Comparison of ENCODE assay signal across 8 mouse cellular contexts in genomic region chr11:95586751-95587422, GRCm38 (mm10). TPM values are rescaled to one million over a fixed set of nuclear protein-coding genes. Genes with fewer than 3 reads are reported as not detected.
DNase-seq lines count a peak whose midpoint lies in the region; ATAC-seq lines count a peak whose summit lies in the region.

No protein-coding gene starts in this region.

- H3K9ac ChIP-seq in heart, embryonic 11.5 days (ENCODE audit: low read depth, low read length), result 0 out of 2 replicates have a peak overlapping the region, but pooled peaks have one; percentile 46
- H3K9ac ChIP-seq in hindbrain, embryonic 12.5 days, result peak overlapping the region; percentile 50
- H3K9ac ChIP-seq in midbrain, embryonic 13.5 days (replicated peaks), result peak overlapping the region; percentile 65

- WGBS in heart, embryonic 11.5 days (ENCODE audit: insufficient replicate concordance), result 2% methylated on average over 27 of the region's 27 CpGs
- WGBS in hindbrain, embryonic 12.5 days, result 2% methylated on average over 27 of the region's 27 CpGs
- WGBS in midbrain, embryonic 13.5 days, result 0% methylated on average over 27 of the region's 27 CpGs

- H3K4me3 ChIP-seq in heart, embryonic 11.5 days (ENCODE audit: low read depth, low read length), result peak overlapping the region; percentile 45
- H3K4me3 ChIP-seq in hindbrain, embryonic 12.5 days, result peak overlapping the region; percentile 46
- H3K4me3 ChIP-seq in midbrain, embryonic 13.5 days (replicated peaks), result peak overlapping the region; percentile 51

- H3K36me3 ChIP-seq in heart, embryonic 11.5 days (ENCODE audit: control insufficient read depth, insufficient read depth, low read length), result no peaks in the 10 kb centered on the region
- H3K36me3 ChIP-seq in hindbrain, embryonic 12.5 days, result no peaks in the 10 kb centered on the region
- no peaks in the 10 kb centered on the region for H3K36me3 ChIP-seq in midbrain, embryonic 13.5 days

- H3K27ac ChIP-seq in heart, embryonic 11.5 days (ENCODE audit: low read depth, low read length), result no peak overlapping the region
- peak overlapping the region; percentile 73 for H3K27ac ChIP-seq in hindbrain, embryonic 12.5 days
- H3K27ac ChIP-seq in midbrain, embryonic 13.5 days, result peak overlapping the region; percentile 44

- no peak for ATAC-seq in heart, embryonic 11.5 days (replicated peaks; ENCODE audit: insufficient number of reproducible peaks, low FRiP score, low TSS enrichment)
- ATAC-seq in hindbrain, embryonic 12.5 days (ENCODE audit: low FRiP score), result peak; percentile 34
- peak; percentile 32 for ATAC-seq in midbrain, embryonic 13.5 days

- peak overlapping the region; percentile 75 for H3K4me2 ChIP-seq in heart, embryonic 11.5 days
- peak overlapping the region; percentile 59 for H3K4me2 ChIP-seq in hindbrain, embryonic 12.5 days (replicated peaks)
- peak overlapping the region; percentile 73 for H3K4me2 ChIP-seq in midbrain, embryonic 13.5 days (replicated peaks)

- H3K27me3 ChIP-seq in heart, embryonic 11.5 days (ENCODE audit: control insufficient read depth, insufficient read depth, low read length), result peaks cover 82% of the 10 kb centered on the region
- peaks cover 64% of the 10 kb centered on the region for H3K27me3 ChIP-seq in hindbrain, embryonic 12.5 days
- peaks cover 80% of the 10 kb centered on the region for H3K27me3 ChIP-seq in midbrain, embryonic 13.5 days

- DNase-seq in heart, postnatal 4 days, result no peak
- peak; percentile 13 for DNase-seq in brain, adult 2 months (ENCODE audit: low read depth, low spot score)
- DNase-seq in layer of hippocampus, adult 9-11 months, result no peak
- DNase-seq in adrenal gland, adult 2 months, result no peak
- DNase-seq in thymus, postnatal 25 days, result no peak

- peaks cover 29% of the 10 kb centered on the region for H3K4me1 ChIP-seq in heart, embryonic 11.5 days (ENCODE audit: control insufficient read depth, insufficient read depth, low read length)
- H3K4me1 ChIP-seq in hindbrain, embryonic 12.5 days, result peaks cover 48% of the 10 kb centered on the region
- peaks cover 28% of the 10 kb centered on the region for H3K4me1 ChIP-seq in midbrain, embryonic 13.5 days (replicated peaks)

- H3K9me3 ChIP-seq in heart, embryonic 11.5 days (replicated peaks; ENCODE audit: control insufficient read depth, low read length), result no peaks in the 10 kb centered on the region
- H3K9me3 ChIP-seq in hindbrain, embryonic 12.5 days (replicated peaks), result no peaks in the 10 kb centered on the region
- no peaks in the 10 kb centered on the region for H3K9me3 ChIP-seq in midbrain, embryonic 13.5 days

RNA-seq across cellular contexts. Expression of gene Ngfr, which starts 0.6 kb away (rescaled TPM):
- 3.6 TPM in 2 replicates for polyA plus RNA-seq in heart, embryonic 11.5 days (2014; fragmentation: Nextera tagmentation; extraction: Ambion mirVana)
- 1 to 10 TPM; 3.7 to 4.3 TPM for total RNA-seq in heart, postnatal 4 days (2021)
- 38.6 and 41.3 TPM in 2 replicates for polyA plus RNA-seq in hindbrain, embryonic 12.5 days (2016; fragmentation: Nextera tagmentation; extraction: Ambion mirVana)
- 13.8 and 17.2 TPM in 2 replicates for polyA plus RNA-seq in midbrain, embryonic 13.5 days (2015; fragmentation: Nextera tagmentation; extraction: Ambion mirVana)
- 1 to 10 TPM; 2.6 to 5.7 TPM for total RNA-seq in adrenal gland, adult 2 months (2021)
- 8.0 and 14.2 TPM in 2 replicates for polyA plus RNA-seq in adrenal gland, adult 2 months (2012; rRNA removed)
